Mouse (Mus musculus): ENCODE data around the gene Ift74.
"Not testable (repeated sequence)": the region's sequence is repeated elsewhere in the genome, so short reads cannot be mapped to it uniquely, and the experiment has no call there.

Gene Ift74

DNA sequence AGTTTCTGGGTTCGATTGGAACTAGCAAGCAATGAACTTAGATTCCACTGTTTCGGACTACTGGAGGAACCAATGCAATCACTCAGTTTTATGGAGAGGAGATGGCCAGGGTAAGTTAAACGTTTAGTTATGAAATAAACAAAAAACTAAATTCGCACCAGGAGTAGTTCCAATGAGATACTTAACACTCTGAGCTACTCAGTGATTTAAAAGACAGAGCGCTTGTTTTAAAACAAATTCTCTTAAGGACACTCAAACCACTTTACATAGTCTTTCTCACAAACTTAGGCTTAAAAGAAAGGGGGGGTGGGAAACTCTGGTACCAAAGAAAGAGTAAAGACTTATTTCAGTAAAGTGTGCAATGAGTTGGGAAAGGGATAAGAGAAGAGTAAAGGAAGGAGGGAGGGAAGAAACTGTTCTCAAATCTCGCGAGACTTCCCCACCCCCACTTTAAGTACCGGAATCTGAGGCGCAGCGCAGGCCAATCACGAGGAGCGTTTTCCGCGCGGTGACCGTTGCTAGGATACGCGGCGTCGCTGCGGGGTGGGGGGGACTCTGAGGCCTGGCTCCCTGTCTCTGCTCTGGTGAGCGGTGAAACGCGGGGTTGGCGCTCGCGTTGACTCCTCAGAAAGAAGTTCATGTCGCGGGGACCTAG is at the start of gene Ift74:
Gene Ift74, plus strand, starts transcription at position 520 of the 655 bp plus-strand sequence.
- peak; percentile 91 for DNase-seq

GRCm38 (mm10) chr4:94572677-94573076 is 41.6 kb upstream of the Ift74 start:
- DNase-seq = no peak

DNA sequence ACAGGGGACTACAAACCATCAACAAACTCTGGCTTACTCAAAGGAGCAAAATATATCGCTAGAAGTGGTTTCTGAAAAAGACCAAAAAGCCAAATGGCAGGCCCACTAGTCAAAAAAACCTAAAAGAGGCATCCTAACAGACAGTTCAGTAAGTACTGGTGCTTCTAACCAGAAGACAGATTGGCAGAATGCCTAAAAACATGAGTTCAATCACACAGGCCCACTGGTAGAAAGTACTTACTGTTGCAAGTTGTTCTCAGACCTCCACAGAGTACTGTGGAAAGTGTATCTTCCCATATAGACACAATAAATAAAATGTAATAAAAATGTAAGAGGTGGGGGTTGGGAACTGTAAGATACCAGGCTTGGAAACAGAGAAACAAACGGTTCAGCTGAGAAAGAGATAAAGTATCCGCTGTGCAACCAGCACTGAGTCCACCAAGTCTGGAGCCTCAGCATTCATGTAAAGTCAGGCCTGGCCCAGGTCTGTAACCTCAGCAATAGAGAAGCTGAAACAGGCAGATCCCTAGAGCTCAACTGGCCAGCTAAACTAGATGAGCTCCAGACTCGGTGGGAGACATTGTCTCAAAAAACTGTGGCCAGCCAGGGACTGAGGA is 22.4 kb upstream of the Ift74 start:
- no peak for DNase-seq

GRCm38 (mm10) chr4:94592709-94593108 is 21.6 kb upstream of the Ift74 start:
- no peak for DNase-seq

GRCm38 (mm10) chr4:94601395-94601794 is 12.9 kb upstream of the Ift74 start:
- DNase-seq = no peak

DNA sequence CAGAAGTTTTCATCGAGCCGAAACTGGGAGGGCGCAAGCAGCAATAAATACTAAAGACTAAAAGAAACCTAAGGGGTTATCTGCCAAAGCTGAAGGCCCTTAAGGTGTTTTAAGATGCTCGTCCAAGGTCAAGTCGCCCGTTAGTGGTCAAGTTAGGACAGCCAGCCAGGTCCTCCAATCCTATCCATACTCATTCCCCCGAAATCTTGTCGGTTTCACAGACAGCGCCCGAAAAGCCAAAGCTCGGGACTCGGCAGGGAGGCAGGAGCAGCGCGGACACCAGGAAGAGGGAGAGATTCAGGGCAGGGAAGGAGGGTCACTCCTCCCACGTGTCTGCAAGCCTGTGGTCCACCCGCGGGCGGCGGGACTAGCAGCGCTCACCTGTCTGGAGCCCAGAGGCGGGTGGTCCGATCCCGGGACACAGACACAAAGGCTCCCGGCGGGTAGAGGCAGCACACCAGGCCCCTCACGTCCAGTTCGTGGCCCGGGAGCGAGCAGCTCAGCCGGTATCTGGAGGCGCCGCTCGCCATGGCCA is 11.7 kb upstream of the Ift74 start:
- DNase-seq = no peak

GRCm38 (mm10) chr4:94603031-94603629 is 11.2 kb upstream of the Ift74 start, which contains the start of gene Plaa:
Gene Plaa (minus strand): TSS chr4:94603244.
- DNase-seq = peak; percentile 84

GRCm38 (mm10) chr4:94604452-94605019 is 9.8 kb upstream of the Ift74 start:
- DNase-seq = no peak

GRCm38 (mm10) chr4:94605591-94605990 is 8.7 kb upstream of the Ift74 start:
- DNase-seq = no peak

GRCm38 (mm10) chr4:94610339-94610738 is 4.0 kb upstream of the Ift74 start:
- no peak for DNase-seq

- DNase-seq = no peak
Measured at GRCm38 (mm10) chr4:94614627-94615006, 326 bp downstream of the Ift74 start.

- no peak for DNase-seq
Measured at GRCm38 (mm10) chr4:94620077-94620476, 5.8 kb downstream of the Ift74 start.

DNA sequence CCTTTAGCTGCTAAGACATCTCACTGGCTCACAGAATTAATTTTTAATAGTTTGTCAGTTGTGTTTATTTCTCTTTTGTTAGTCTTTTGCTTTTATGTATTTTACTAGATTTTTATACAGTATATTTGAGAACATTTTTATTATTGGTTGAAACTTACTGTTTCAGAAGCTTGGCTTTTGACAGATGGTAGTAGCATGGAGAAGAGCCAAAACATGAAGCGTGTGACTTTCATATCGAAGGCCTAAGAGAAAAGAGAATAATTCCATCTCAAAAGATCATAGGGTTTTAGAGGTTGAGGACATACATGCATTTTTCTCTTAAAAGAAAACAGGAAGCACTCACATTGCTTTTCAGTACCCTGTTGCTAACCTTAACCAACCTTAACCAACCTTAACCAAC is 28.9 kb downstream of the Ift74 start:
- DNase-seq = no peak

DNA sequence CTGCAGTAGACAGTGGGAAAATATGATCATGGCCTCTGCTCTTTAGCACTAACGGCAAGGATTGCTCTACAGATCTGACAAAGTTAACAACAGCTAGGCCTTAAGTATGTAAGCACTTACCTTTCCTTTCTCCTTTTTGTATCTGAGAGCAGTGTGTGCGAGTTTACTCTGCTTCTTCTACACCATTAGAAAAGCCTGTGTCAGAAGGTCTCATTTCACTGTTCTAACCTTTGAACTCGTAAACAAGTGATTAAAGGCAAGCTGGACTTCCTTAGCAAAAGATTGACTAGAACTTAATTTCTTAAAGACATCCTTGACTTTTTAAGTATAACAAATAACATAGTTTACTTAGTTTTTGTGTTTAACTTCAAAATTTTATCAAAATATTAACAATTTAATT is 35.6 kb downstream of the Ift74 start, which contains the start of gene Lrrc19:
Gene Lrrc19, minus strand, starts transcription at position 225 of the 400 bp plus-strand sequence.
- no peak for DNase-seq

DNA sequence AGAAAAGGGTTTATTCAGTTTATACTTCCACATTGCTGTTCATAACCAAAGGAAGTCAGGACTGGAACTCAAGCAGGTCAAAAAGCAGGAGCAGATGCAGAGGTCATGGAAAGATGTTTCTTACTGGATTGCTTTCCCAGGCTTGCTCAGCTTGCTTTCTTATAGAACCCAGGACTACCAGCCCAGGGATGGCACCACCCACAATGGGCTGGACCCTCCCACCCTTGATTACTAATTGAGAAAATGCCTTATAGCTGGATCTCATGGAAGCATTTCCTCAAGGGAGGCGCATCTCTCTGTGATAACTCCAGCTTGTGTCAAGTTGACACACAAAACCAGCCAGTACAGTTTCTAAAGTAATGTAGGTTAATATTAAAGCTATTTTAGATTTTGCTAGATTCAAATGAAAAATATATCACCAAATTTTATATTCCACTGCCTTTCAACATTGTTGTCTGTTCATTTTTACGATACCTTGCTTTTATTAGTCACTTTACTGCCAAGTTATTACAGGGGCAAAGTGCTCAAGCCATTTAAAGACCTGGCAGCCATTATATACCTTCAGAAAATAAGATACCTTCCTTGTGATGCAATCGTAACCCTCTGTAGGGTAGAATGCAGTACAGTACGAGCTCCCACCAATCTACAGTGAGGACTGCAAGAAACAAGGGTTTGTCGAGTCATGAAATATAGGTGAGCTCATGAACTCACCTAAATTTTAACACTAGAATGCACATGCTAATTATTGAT is 36.3 kb downstream of the Ift74 start:
- DNase-seq = not testable (repeated sequence)

DNA sequence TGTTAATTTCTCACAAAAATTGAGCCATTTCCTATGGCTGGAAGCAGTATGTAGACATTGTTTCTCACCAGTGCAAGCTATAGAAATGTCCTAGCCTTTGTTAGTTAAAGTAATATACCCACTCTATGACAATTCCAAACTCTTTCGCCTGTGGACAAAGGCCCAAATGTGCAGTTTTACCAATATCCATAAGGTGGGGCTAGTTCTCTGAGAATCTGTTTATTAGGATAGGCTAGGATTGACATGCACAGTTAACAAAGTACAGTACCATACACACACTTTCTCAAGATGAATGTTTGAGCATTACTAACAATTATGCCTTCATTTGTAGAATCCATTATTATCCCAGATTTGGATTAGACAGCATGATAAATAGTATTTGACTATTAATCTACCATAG is 55.4 kb downstream of the Ift74 start:
- DNase-seq = no peak

- DNase-seq = no peak
Measured at GRCm38 (mm10) chr4:94680662-94681061, 66.4 kb downstream of the Ift74 start.

- no peak for DNase-seq
Measured at GRCm38 (mm10) chr4:94681181-94681580, 66.9 kb downstream of the Ift74 start.

- DNase-seq = no peak
Measured at GRCm38 (mm10) chr4:94682029-94682428, 67.7 kb downstream of the Ift74 start.

- no peak for DNase-seq
Measured at GRCm38 (mm10) chr4:94683305-94683704, 69.0 kb downstream of the Ift74 start.

DNA sequence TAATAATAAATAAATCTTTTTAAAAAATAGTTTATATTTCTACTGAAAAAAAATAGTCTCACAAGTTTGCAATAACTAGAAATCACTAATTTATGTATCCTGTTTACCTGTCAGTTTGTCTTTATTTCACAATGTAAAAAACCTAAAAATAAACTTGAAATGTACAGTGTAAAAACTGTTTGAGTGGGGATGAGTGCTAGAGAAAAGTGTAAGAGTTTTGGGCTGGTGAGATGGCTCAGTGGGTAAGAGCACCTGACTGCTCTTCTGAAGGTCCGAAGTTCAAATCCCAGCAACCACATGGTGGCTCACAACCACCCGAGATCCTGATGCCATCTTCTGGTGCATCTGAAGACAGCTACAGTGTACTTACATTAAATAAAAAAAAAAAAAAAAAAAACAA is 75.5 kb downstream of the Ift74 start:
- not testable (repeated sequence) for DNase-seq

- no peak for DNase-seq
Measured at GRCm38 (mm10) chr4:94691078-94691477, 76.8 kb downstream of the Ift74 start.

DNA sequence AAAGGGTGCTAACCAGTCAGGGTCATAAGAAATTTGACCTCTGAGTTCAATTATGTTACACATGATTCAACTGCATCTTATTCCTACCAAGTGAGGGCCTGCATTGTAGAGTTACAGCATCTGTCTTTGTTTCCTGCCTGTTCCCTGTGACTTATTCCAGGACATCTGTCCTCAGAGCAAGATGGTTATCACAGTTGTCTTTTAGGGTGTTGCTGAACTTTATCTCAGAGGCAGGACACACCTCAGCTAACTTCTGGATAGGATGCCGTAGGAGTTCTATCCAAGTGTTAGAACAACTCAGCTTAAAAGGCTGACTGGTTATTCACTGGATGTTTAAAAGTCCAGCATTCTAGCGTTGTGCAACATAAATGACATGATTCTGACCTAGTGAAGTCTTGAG is 77.9 kb downstream of the Ift74 start:
- no peak for DNase-seq

Measured in cerebellum, adult 11 months (tissue).